Mouse (Mus musculus) gastrocnemius, adult 8-10 months (tissue): Measurements from ENCODE around the gene BC030499. TPM values are rescaled to one million over a fixed set of nuclear protein-coding genes. Genes with fewer than 3 reads are reported as not detected.

ENCODE experiments used
- DNase-seq, 2 experiments: peaks; one replicate each; pipeline ENCODE4 v3.0.0; 2022; ENCODE audit warnings: low spot score in 2 of 2
- total RNA-seq, 4 experiments: library from RNA; stranded (reverse); gene quantifications; 2 replicates each; pipeline ENCODE4 v1.2.4; 2022

BC030499 gene
- total RNA-seq, 4 experiments from 2014 or later: 0.13 to 0.49 (median 0.16) TPM

DNA sequence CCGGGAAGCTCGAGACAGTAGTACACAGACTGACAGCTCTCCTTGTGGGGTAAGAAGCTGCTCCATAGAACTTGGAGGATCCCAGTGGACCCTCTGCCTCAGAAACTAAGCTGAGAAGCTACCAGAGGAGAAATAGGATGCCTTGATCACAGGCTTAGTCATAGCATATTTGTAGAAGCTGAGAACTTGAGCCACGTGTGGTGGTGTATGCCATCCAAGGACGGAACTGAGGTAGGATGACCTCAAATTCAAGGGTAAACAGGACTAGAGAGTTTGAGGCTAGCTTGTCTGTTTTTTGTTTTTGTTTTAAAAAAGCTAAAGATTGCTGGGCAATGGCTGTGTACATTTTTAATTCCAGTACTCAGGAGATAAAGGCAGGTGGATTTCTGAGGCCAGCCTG is 14.6 kb downstream of the BC030499 start:
- no peak for DNase-seq

DNA sequence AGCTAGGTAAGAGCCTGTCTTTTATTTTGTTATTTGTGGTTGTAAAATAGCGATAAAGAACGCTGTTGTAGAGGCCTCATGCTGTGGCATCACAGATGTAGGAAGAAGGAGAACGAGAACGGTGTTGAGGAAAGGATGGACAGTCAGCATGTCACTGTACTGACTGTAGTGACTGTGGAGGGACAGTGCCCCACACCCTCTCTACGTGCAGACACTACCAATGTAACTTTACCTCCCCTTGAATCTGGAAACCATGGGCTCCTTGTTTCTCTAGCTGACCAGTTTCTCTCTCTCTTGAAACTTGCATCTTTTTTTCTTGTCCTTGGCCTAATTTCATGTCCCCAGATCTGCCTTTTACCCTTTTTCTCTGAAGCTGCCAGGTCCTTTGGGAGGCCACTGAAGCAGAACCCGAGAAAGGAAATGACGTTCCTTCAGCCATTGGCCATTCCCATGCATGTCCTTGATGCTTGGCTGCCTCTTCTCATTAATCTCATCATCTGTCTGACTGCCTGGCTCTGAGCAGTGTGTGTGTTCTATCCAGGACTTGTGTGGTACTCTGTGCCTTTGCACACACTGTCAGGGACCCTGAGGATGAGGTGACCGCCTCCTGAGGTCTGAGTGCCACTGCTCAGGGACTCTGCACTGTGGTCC is 20.3 kb downstream of the BC030499 start:
- DNase-seq: no peak

DNA sequence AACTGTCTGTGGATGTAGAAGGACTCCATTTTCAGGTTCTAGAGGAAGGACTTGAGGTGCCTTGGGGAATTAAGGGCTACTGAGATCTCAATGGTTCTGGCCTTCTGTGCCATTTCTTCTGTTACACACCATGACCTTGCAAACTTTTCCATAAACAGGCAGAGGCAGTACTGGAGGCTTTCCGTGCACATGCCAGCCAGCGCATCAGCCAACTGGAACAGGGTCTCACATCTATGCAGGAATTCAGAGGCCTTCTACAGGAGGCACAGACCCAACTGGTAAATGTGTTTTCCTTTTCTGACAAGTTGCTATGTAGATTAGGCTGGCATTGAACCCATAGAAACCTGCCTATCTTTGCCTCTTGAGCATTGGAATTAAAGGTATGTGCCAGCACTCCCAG is 23.0 kb downstream of the BC030499 start:
- no peak for DNase-seq

DNA sequence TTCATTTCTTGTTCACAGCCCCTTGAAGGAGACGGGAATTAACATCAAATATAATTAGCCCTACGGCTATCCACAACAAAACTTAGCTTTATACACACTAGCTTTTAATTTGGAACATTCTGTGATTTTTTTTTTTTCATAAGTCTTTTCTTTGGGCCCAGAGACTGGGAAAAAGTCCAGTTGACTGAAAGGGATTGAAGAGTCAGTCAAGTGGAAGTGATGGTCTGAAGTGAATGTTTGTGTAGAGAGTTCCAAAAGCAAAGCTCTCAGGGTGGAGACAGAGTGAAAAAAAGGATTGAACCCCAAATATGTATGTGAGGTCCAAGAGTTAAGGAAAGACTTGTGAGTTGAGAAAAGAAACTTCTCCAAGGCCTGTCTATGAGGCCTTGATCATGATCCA is 27.8 kb downstream of the BC030499 start:
- DNase-seq: no peak

DNA sequence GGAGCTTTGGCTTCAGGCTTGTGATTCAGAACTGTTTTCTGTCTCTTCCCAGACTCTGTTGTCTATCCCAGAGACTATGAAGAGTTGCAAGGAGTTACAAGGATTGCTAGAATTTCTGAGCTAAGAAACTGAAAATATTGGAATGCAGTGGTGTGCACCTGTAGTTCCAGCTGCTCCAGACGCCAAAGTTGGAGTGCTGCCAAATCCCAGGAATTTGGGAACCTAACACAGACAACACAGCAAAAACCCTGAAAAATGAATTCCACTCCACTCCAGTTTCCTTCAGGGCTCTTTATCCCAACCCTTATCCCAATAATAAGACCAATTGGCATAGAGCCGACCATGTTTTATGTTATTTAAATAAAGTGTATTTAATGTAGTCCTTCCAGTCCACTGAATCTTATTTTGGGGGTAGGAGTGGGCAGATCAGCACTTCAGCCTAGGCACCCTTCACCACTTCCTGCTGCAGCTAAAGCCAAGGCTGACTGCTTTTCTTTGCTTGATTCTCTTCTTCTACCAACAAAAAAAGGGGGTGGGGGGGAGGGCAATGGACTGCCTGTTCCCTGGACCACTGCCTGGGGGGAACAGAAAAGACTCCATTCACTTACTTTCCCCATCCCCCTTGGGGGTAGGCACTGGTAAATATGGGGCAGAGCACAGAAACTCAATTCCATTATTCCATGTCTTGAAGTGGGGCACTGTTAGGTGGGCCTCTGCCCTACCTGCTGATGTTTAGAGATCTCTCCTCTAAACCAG is 31.6 kb downstream of the BC030499 start:
- DNase-seq: no peak

DNA sequence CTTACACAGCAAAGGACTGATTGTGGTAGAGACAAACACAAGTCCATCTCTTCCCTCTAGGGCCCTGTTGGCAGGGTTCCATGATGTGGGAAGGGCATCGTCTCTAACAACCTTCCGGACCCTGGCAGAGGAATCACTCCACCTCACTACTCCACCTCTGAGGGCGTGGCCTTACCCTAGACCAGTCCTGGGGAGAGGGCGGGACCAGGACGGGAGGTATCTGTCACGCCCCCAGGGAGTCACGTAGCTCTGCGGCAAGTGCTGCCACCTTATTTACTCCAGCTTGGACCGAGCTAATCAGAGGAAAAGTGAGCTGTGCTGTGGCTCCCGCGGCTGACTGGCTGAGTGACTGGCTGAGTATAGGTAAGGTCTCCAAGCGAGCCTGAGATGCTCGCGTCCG is 32.2 kb downstream of the BC030499 start, which contains the start of gene Aldoc:
Gene Aldoc, plus strand, starts transcription at position 109 of the 400 bp plus-strand sequence.
- DNase-seq: peak; percentile 50 to 66

DNA sequence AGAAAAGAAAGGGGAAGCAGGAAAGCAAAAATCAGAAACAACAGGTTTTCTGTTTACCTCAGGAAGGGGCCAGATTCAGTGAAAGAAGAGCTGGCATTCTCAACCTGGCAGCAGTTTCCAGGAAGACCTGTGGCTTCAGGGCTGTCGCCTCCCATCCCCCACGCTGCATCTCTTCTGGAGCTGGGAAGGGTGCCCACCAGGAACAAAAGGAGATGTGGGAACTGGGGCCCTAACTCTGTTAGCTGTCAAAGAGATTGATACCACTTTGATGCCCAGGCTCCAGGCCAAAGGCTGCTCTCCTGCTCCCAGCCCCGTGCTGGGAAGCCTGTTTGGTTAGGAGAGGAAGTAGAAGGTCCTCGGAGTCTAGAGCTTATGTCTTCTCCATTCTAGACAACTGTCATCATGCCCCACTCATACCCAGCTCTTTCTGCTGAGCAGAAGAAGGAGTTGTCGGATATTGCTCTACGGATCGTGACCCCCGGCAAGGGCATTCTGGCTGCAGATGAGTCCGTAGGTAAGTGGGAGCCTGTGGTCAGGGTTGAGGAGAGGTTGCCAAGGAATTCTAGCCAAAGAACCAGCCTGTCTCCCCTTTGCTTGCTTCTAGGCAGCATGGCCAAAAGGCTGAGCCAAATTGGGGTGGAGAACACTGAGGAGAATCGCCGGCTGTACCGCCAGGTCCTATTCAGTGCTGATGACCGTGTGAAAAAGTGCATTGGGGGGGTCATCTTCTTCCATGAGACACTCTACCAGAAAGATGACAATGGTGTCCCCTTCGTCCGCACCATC is 33.6 kb downstream of the BC030499 start:
- no peak for DNase-seq

DNA sequence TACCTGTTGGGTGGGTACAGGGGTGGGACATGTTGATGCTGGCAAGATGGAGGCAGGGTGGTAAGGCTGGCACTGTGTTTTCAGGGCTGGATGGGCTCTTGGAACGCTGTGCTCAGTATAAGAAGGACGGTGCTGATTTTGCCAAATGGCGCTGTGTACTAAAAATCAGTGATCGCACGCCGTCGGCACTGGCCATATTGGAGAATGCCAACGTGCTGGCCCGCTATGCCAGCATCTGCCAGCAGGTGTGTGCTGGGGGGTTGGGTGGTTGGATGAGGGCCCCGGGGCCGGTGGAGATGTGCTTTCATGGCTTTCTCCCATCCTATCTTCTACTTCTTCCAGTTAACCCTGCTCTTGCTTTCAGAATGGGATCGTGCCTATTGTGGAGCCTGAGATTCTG is 34.3 kb downstream of the BC030499 start:
- no peak for DNase-seq

DNA sequence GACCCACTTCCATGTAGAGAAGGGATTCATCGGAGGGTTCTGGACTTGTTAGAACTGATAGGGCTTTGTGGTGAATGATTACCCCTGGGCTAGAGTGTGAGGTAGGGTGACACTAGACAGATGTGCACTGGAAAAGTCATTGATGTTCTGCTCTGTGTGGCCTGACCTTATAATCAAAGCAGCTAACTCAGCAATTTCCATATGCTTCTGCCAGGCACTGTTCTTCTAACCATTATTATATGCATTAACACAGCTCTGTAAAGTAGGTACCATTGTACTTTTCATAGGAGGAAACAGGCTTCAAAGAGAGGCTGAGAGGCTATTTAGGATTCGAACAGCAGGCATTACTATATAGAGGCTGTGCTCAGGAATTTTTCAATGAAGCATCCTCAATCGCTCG is 36.6 kb downstream of the BC030499 start:
- no peak for DNase-seq

DNA sequence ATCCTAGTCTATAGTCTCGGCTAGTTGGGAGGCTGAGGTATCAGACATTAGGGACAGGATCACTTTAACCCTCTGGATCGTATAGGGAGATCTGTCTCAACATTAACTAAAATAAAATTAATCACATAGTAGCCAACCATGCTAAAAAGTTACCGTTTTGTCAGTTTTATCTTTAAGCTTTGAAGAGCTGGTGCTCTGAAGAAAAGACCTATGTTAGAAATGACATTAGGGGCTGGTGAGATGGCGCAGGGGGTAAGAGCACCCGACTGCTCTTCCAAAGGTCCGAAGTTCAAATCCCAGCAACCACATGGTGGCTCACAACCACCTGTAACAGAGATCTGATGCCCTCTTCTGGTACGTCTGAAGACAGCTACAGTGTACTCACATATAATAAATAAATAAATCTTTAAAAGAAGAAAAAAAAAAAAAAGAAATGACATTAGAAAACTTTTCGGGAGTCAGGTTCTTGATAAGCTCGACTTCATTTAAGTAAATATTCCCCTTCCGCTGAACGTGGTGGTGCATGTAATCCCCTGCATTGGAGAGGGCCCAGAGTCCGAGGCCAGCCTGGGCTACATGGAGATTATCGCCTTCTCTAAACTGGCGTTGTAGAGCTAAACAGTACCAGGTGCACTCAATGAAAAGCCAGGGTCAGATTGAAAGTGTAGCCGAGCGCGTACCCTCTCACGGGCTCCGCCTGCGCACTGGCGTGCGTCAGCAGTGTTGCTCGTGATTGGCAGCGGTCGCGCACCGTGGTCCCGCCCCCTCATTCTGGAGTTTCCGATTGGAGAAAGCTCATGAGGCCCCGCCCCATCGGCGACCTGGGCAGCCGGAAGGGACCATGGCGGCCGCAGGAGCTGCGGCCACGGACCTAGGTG is 37.2 kb downstream of the BC030499 start, which contains the start of gene Pigs:
Gene Pigs, plus strand, starts transcription at position 782 of the 878 bp plus-strand sequence.
- peak; percentile 94 to 95 for DNase-seq

DNA sequence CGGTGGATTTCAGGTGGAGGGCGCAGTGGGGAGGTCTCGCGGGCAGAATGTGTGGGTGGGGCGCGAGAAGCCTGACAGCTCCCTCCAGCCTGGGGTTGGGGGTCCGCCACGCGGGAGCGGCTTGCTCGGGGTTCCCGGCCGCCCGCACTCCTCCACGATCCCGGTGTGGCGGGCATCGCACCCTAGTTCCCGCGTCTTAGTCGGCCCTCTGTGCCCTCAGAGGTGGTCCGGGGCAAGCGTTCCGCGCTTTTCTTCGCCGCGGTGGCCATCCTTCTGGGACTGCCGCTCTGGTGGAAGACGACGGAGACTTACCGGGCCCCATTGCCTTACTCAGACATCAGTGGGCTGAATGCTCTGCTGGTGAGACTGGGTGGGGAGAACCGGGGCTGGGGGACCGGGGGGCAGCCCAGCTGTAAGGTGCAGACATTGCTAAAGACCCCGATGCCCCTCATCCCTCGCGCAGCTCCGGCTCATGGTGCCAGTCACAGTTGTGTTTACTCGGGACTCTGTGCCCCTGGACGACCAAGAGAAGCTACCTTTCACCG is 37.9 kb downstream of the BC030499 start:
- no peak for DNase-seq

DNA sequence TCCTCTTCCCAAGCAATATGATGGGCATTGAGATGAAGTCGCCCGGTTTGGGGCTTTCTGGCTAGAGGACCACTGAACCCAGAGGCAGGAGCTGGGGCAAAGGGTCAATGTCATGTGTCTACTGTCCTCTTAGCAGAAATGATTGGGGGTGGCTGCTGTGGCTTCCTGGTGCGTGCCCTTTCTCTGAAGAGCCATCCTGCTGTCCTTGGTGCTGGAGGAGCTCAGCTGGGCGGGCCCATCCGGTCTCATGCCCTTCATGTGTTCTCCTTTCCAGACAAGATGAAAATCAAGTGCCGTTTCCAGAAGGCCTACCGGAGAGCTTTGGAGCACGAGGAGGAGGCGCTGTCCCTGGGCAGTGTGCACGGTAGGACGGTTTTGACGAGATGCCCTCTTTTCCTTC is 42.0 kb downstream of the BC030499 start:
- DNase-seq: no peak

DNA sequence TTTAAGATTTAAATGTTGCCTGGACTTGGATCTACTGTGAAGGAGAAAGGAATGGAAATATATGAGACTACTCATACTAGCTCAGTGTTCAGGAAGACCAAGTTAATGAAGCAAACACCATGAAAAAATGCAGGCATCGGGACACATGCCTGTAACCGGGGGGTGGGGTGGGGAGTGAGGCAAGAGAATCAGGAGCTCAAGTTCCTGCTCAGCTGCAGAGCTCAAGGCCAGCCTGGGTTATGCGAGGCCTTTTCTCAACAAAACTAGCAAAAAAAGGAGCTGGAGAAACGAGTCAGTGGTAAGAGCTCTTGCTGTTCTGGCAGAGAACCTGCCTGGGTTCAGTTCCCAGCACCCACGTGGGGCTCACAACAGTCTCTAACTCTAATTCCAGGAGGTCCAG is 43.4 kb downstream of the BC030499 start:
- DNase-seq: no peak

DNA sequence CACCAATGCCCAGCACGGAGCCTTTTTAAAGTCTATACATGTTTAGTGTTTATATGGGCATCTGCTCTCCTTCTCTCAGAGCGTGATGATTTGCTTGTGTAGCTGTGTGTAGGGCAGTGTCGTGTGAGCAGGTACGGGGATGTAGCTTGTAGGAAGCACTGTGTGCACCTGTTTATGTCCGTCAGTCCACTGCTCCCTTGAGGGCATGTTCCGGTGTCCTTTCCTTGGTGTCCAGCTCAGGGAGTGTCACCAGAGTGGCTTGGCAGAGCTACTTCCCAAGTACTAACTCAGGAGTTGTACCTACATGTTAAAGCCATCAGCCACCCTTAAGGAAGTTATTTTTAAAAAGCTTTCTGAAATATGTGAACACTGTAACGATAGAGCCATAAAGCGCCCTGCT is 46.4 kb downstream of the BC030499 start:
- peak in 1 of 2 experiments; percentile 49 for DNase-seq

DNA sequence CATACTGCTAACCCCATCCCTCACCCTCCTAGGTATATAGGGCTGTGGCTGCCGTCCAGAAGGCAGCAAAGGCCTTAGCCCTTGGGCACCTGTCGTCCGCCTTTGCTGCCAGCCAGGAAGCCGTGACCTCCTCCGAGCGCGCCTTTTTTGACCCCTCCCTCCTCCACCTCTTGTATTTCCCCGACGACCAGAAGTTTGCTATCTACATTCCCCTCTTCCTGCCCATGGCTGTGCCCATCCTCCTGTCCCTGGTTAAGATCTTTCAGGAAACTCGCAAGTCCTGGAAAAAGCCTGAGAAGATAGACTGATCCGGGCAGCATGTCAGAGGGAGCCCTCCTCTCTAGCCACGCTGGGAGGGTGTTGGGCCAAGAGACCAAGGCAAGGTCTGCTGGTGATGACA is 51.1 kb downstream of the BC030499 start:
- no peak for DNase-seq

DNA sequence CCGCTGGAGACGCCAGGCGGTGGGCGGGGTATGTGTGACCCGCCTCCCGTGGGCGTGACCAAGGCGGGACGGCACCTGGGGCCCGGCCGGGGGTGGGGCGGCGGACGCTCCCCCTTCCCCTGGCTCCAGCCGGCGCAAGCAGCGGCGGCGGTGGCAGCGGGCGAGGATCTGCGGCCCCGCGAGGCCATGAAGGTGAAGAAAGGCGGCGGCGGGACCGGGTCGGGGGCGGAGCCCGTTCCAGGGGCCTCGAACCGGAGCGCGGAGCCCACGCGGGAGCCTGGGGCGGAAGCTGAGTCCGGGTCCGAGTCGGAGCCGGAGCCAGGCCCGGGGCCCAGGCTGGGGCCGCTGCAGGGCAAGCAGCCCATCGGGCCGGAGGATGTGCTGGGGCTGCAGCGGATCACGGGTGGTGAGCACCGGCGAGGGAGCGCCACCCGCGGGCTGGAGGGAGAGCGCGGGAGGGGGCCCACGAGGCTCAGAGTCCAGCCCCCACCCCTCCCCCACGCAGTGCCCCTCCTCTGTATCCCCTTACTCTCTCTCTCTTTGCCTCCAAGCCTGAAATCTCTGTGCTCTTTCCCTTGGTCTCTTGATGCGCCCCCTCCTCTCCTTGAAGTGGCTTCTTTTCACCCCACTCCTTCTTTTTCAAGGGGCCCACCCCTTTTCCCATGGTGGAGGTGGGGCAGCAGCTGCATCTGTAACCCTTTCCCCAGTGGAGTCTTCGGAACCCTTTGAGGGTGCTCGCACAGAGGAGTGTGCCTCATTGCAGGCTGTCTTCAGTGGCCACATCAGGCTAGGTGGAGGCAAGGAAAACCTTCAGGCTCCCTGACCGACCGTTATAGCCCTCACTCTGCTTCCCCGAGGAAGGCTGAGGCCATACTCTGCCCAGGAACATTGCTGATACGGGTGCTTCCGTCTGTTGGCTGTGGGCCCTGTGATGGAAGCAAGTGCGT is 53.0 kb downstream of the BC030499 start, which contains the start of gene Unc119:
Gene Unc119, plus strand, starts transcription at position 102 of the 947 bp plus-strand sequence.
- peak; percentile 54 to 62 for DNase-seq

DNA sequence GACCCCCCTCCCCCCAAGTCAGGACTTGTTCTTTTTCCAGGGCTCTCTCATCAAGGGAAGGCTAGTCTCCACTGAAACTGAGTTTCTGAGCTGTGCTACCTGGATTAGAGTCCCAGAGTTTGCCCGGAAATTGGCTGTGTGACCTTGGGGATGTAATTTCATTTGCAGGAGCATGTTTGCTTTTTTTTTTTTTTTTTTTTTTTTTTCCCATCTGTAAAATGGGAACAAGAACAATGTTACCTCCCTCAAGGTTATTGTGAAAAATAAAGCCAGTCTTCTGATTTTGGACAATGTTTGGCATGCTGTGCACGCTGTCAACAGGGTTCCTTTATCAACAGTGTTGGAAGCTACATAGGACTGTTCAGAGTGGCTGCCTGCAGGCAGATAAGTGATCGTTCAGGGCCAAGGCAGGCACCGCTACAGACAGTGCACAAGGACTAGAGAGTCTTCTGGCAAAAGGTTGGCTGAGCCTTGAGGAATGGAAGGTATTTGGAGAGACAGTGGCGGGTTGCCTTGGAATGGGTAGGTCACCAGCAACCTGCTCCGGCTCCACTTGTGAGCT is 53.8 kb downstream of the BC030499 start:
- no peak for DNase-seq

DNA sequence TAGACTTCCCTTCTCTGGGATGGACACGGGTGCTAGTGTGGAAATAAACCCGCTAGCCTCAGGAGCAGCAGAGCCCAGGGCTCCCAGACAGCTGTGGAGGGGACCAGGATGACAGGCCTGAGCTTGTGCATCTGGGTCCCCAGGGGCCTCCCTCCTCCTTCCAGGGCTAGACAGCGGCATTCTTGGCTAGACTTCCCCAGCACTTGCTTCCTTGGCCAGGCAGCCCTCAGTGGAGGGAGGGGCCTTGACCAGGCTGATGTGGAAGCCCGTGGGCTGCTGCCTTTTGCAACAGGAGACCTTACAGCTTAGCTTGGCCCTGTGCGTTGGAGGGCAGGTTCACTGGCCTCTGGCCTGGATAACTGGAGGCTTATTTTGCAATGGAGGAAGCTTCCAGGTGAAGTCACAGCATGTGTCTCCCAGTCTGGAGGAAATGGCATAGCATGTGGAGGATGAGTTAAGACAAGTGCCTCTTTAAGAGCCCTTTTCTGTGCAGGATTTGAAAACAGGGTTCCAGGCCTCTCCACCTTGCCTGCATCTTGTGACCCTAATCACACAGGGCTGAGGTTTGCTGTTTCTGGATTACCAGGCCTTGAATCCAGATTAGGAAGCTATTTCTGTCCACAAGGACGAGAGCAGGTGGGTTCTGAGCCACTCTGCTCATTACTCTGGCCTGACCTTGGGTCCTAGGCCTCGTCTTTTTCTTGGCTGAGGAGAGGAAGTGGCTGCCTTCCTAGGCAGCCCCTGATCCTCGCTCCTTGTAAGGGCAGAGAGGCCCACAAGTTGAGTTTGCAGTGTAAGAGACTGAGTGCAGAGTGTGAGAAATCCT is 54.5 kb downstream of the BC030499 start:
- DNase-seq: peak; percentile 78 to 80
